Mouse (Mus musculus): Measurements from ENCODE around the gene Zbtb9.

- TF ChIP-seq CTCF (IDR thresholded peaks at IDR 0.05 in 2 of 3, conservative IDR thresholded peaks at IDR 0.05 in 1 of 3; ENCODE audit: control insufficient read depth in 1 of 3, insufficient read depth in 1 of 3, low read depth in 2 of 3, low read length in 3 of 3, poor library complexity in 1 of 3, severe bottlenecking in 1 of 3), result no peak
- no peak for TF ChIP-seq HCFC1 (IDR thresholded peaks at IDR 0.05; ENCODE audit: low read depth, low read length)
- TF ChIP-seq MEF2A (IDR thresholded peaks at IDR 0.05; ENCODE audit: extremely low read depth, insufficient replicate concordance, low read depth, low read length, poor library complexity, severe bottlenecking), result no peak
- TF ChIP-seq ETS1 (IDR thresholded peaks at IDR 0.05; ENCODE audit: low read depth, low read length), result no peak
- no peak for TF ChIP-seq UBTF (IDR thresholded peaks at IDR 0.05; ENCODE audit: borderline replicate concordance, insufficient read depth, low read depth, low read length)
Measured at GRCm38 (mm10) chr17:26938731-26939130, 34.2 kb upstream of the Zbtb9 start.
